Mouse (Mus musculus) heart, postnatal 0 days (tissue): ENCODE results near the gene Gas2l2.

Source experiments
- CTCF ChIP-seq: IDR thresholded peaks from 2 replicates; pipeline ENCODE4 v1.5.1; 2016; ENCODE audit warnings: antibody characterized with exemption, control low read depth, low read depth
- EP300 ChIP-seq: IDR thresholded peaks from 2 replicates; pipeline ENCODE4 v1.6.1; 2016; ENCODE audit warnings: antibody characterized with exemption, low read depth

DNA sequence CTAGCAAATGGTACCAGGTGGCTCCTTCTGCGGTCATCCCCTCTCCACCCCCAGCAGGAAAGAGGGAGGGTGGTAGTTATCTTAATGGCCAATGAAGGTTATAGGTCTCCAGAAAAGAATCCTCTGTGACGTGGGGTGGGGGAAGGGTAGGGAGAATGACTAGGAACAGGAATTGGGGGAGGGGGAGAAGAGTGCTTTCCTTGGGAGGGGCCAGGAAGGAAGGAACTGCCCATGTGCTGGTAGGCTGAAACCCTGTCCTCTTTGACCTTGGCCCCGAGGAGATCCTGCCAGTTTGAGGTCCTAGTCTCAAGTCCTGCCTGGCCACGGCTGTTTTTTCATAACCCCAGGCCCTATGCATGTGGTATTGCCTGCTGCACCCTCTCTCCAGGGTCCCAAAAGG is 20.0 kb upstream of the Gas2l2 start:
- TF ChIP-seq EP300, result no peak
- TF ChIP-seq CTCF, result no peak
